Mouse (Mus musculus): ENCODE data around the gene Atxn1. TPM values are rescaled to one million over a fixed set of nuclear protein-coding genes. Genes with fewer than 3 reads are reported as not detected.

Gene Atxn1
- total and polyA plus RNA-seq, 3 experiments, result 9.4 to 61.0 (median 25.0) TPM

- H3K9me3 ChIP-seq (replicated peaks), result no peaks in the 10 kb centered on the region
- H3K4me3 ChIP-seq (ENCODE audit: low read depth, low read length), result no peak overlapping the region
- no peak for DNase-seq (ENCODE audit: low spot score)
- no peak for TF ChIP-seq GATA1 (IDR thresholded peaks at IDR 0.05; ENCODE audit: borderline replicate concordance, low read length)
- TF ChIP-seq TAL1 (conservative IDR thresholded peaks at IDR 0.05; ENCODE audit: low read depth, low read length), result no peak
- TF ChIP-seq GATA2 (IDR thresholded peaks at IDR 0.05; ENCODE audit: borderline replicate concordance, low read depth, low read length), result no peak
- TF ChIP-seq POLR2AphosphoS5 (IDR thresholded peaks at IDR 0.05; ENCODE audit: insufficient replicate concordance, low read depth, low read length), result no peak
- no peak for TF ChIP-seq CTCF (IDR thresholded peaks at IDR 0.05; ENCODE audit: low read depth, low read length)
- peaks cover 26% of the 10 kb centered on the region for H3K36me3 ChIP-seq (replicated peaks)
- H3K4me1 ChIP-seq (ENCODE audit: insufficient read depth, low read depth, low read length), result no peaks in the 10 kb centered on the region; the same call in 1 of the 2 replicates
- no peak for ATAC-seq (ENCODE audit: extremely low read depth, insufficient number of reproducible peaks, low FRiP score, poor library complexity, severe bottlenecking)
- no peaks in the 10 kb centered on the region for H3K27me3 ChIP-seq (ENCODE audit: insufficient read depth, low read length)
Observed at GRCm38 (mm10) chr13:45629750-45630149, 335.1 kb downstream of the Atxn1 start.

DNA sequence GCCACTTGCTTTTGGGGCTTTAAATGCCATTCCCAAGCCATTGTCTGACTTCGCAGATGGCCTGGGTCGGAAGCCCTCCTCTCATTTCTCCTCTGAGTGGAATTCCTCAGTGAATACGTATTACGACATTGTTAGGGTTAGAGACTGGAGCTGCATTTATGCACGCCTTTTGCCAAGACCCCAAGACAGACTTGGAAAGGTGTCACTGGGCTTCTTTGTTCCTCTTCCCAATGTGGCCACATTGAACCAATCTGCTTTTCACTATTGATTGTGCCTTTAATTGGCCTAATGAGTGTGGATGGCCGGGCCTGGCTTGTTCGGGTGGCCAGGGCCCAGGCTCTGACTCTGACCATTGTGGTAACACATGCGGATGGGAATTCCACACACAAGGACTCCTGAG lies 336.5 kb downstream of the Atxn1 start:
- no peaks in the 10 kb centered on the region; the same call in 1 of the 2 replicates for H3K4me1 ChIP-seq (ENCODE audit: insufficient read depth, low read depth, low read length)
- H3K9me3 ChIP-seq (replicated peaks), result peaks cover 4% of the 10 kb centered on the region
- H3K4me3 ChIP-seq (ENCODE audit: low read depth, low read length), result no peak overlapping the region
- ATAC-seq (ENCODE audit: extremely low read depth, insufficient number of reproducible peaks, low FRiP score, poor library complexity, severe bottlenecking), result no peak
- no peak for TF ChIP-seq GATA1 (IDR thresholded peaks at IDR 0.05; ENCODE audit: borderline replicate concordance, low read length)
- TF ChIP-seq CTCF (IDR thresholded peaks at IDR 0.05; ENCODE audit: low read depth, low read length), result no peak
- TF ChIP-seq TAL1 (conservative IDR thresholded peaks at IDR 0.05; ENCODE audit: low read depth, low read length), result no peak
- no peak for TF ChIP-seq POLR2AphosphoS5 (IDR thresholded peaks at IDR 0.05; ENCODE audit: insufficient replicate concordance, low read depth, low read length)
- TF ChIP-seq GATA2 (IDR thresholded peaks at IDR 0.05; ENCODE audit: borderline replicate concordance, low read depth, low read length), result no peak
- DNase-seq (ENCODE audit: low spot score), result no peak
- H3K27me3 ChIP-seq (ENCODE audit: insufficient read depth, low read length), result no peaks in the 10 kb centered on the region
- peaks cover 24% of the 10 kb centered on the region for H3K36me3 ChIP-seq (replicated peaks)

DNA sequence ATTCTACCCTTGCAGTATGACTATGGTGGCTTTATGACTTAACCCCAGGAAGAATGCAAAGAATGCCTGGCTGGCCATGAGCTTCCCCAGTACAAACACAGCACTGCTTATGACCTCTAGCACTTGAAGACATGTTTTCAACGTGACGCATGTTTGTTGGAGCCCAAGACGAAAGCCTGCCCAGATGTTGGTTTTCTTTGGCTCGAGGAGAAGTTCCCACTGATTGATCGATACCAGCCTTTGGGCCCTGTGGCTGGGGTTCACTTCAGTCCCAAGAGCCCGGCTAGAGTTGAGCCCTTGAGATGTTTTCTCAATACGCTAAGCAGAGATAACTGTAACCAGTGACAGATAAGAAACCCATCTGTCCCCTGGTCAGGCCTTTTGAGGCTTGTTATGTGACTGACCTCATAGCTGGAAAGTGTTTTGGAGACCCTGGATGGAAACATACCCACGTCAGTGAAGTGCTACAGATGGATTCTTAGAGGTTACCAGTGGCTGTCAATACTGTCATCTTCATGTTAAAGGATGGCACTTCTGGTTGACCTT lies 337.5 kb downstream of the Atxn1 start:
- ATAC-seq (ENCODE audit: extremely low read depth, insufficient number of reproducible peaks, low FRiP score, poor library complexity, severe bottlenecking), result no peak

GRCm38 (mm10) chr13:45625740-45626139 lies 339.1 kb downstream of the Atxn1 start:
- DNase-seq (ENCODE audit: low spot score) (no peak), ATAC-seq (ENCODE audit: extremely low read depth, insufficient number of reproducible peaks, low FRiP score, poor library complexity, severe bottlenecking) (no peak)
- Histone ChIP-seq H3K4me1 (ENCODE audit: insufficient read depth, low read depth, low read length) (no peaks in the 10 kb centered on the region; the same call in 1 of the 2 replicates), H3K36me3 (replicated peaks) (peaks cover 24% of the 10 kb centered on the region), H3K4me3 (ENCODE audit: low read depth, low read length) (no peak overlapping the region), H3K27me3 (ENCODE audit: insufficient read depth, low read length) (no peaks in the 10 kb centered on the region), H3K9me3 (replicated peaks) (peaks cover 4% of the 10 kb centered on the region)
- TF ChIP-seq GATA2 (IDR thresholded peaks at IDR 0.05; ENCODE audit: borderline replicate concordance, low read depth, low read length) (no peak), POLR2AphosphoS5 (IDR thresholded peaks at IDR 0.05; ENCODE audit: insufficient replicate concordance, low read depth, low read length) (no peak), CTCF (IDR thresholded peaks at IDR 0.05; ENCODE audit: low read depth, low read length) (no peak), GATA1 (IDR thresholded peaks at IDR 0.05; ENCODE audit: borderline replicate concordance, low read length) (no peak), TAL1 (conservative IDR thresholded peaks at IDR 0.05; ENCODE audit: low read depth, low read length) (no peak)

More for the DNA sequence above, 337.5 kb downstream of the Atxn1 start:
- DNase-seq (ENCODE audit: low spot score), result no peak
- H3K4me1 ChIP-seq (ENCODE audit: insufficient read depth, low read depth, low read length), result no peaks in the 10 kb centered on the region; the same call in 1 of the 2 replicates
- H3K27me3 ChIP-seq (ENCODE audit: insufficient read depth, low read length), result no peaks in the 10 kb centered on the region
- H3K9me3 ChIP-seq (replicated peaks), result peaks cover 4% of the 10 kb centered on the region
- H3K4me3 ChIP-seq (ENCODE audit: low read depth, low read length), result no peak overlapping the region
- peaks cover 28% of the 10 kb centered on the region for H3K36me3 ChIP-seq (replicated peaks)
- TF ChIP-seq CTCF (IDR thresholded peaks at IDR 0.05; ENCODE audit: low read depth, low read length) (no peak), GATA1 (IDR thresholded peaks at IDR 0.05; ENCODE audit: borderline replicate concordance, low read length) (no peak), TAL1 (conservative IDR thresholded peaks at IDR 0.05; ENCODE audit: low read depth, low read length) (no peak), POLR2AphosphoS5 (IDR thresholded peaks at IDR 0.05; ENCODE audit: insufficient replicate concordance, low read depth, low read length) (no peak), GATA2 (IDR thresholded peaks at IDR 0.05; ENCODE audit: borderline replicate concordance, low read depth, low read length) (no peak)

- TF ChIP-seq CTCF (IDR thresholded peaks at IDR 0.05; ENCODE audit: low read depth, low read length) (no peak), GATA2 (IDR thresholded peaks at IDR 0.05; ENCODE audit: borderline replicate concordance, low read depth, low read length) (no peak), POLR2AphosphoS5 (IDR thresholded peaks at IDR 0.05; ENCODE audit: insufficient replicate concordance, low read depth, low read length) (no peak), TAL1 (conservative IDR thresholded peaks at IDR 0.05; ENCODE audit: low read depth, low read length) (no peak), GATA1 (IDR thresholded peaks at IDR 0.05; ENCODE audit: borderline replicate concordance, low read length) (no peak)
- Histone ChIP-seq H3K4me3 (ENCODE audit: low read depth, low read length) (no peak overlapping the region), H3K36me3 (replicated peaks) (peaks cover 35% of the 10 kb centered on the region), H3K4me1 (ENCODE audit: insufficient read depth, low read depth, low read length) (no peaks in the 10 kb centered on the region), H3K9me3 (replicated peaks) (peaks cover 4% of the 10 kb centered on the region), H3K27me3 (ENCODE audit: insufficient read depth, low read length) (no peaks in the 10 kb centered on the region)
- DNase-seq (ENCODE audit: low spot score) (no peak), ATAC-seq (ENCODE audit: extremely low read depth, insufficient number of reproducible peaks, low FRiP score, poor library complexity, severe bottlenecking) (peak; percentile 28; the same call in 1 of the 2 replicates)
Observed at GRCm38 (mm10) chr13:45623846-45624245, 341.0 kb downstream of the Atxn1 start.

GRCm38 (mm10) chr13:45622871-45623546 lies 341.8 kb downstream of the Atxn1 start:
- peaks cover 34% of the 10 kb centered on the region for H3K36me3 ChIP-seq (replicated peaks)
- ATAC-seq (ENCODE audit: extremely low read depth, insufficient number of reproducible peaks, low FRiP score, poor library complexity, severe bottlenecking) (no peak), DNase-seq (ENCODE audit: low spot score) (no peak)
- TF ChIP-seq POLR2AphosphoS5 (IDR thresholded peaks at IDR 0.05; ENCODE audit: insufficient replicate concordance, low read depth, low read length) (no peak), TAL1 (conservative IDR thresholded peaks at IDR 0.05; ENCODE audit: low read depth, low read length) (no peak), GATA1 (IDR thresholded peaks at IDR 0.05; ENCODE audit: borderline replicate concordance, low read length) (no peak), CTCF (IDR thresholded peaks at IDR 0.05; ENCODE audit: low read depth, low read length) (no peak), GATA2 (IDR thresholded peaks at IDR 0.05; ENCODE audit: borderline replicate concordance, low read depth, low read length) (no peak)
- H3K4me3 ChIP-seq (ENCODE audit: low read depth, low read length), result no peak overlapping the region
- no peaks in the 10 kb centered on the region for H3K27me3 ChIP-seq (ENCODE audit: insufficient read depth, low read length)
- H3K9me3 ChIP-seq (replicated peaks), result peaks cover 4% of the 10 kb centered on the region
- peaks cover under 1% of the 10 kb centered on the region; the same call in 1 of the 2 replicates for H3K4me1 ChIP-seq (ENCODE audit: insufficient read depth, low read depth, low read length)
